Mouse (Mus musculus): ENCODE measurements around the gene Stk10. TPM values are rescaled to one million over a fixed set of nuclear protein-coding genes. Genes with fewer than 3 reads are reported as not detected.
A peak's percentile ranks its signal among the peaks of the same experiment; 100 is the strongest.

Gene Stk10
- polyA plus RNA-seq, 1 experiment from 2014 or later = 1.4 TPM

GRCm38 (mm10) chr11:32516916-32517712, 16.0 kb upstream of the Stk10 start:
- H3K27me3 ChIP-seq (ENCODE audit: control insufficient read depth, insufficient read depth, low read length) = no peaks in the 10 kb centered on the region
- no peak overlapping the region for H3K4me2 ChIP-seq (ENCODE audit: low read length)
- H3K4me3 ChIP-seq (replicated peaks; ENCODE audit: low read depth, low read length) = no peak overlapping the region
- DNase-seq = no peak
- 89% methylated on average over 8 of the region's 8 CpGs for WGBS
- no peak overlapping the region for H3K9ac ChIP-seq (replicated peaks; ENCODE audit: low read length)
- H3K27ac ChIP-seq (replicated peaks; ENCODE audit: low read depth, low read length) = no peak overlapping the region
- no peaks in the 10 kb centered on the region for H3K9me3 ChIP-seq (ENCODE audit: control insufficient read depth, low read length)
- H3K4me1 ChIP-seq (ENCODE audit: control insufficient read depth, insufficient read depth, low read length) = no peaks in the 10 kb centered on the region
- ATAC-seq (ENCODE audit: low FRiP score, low TSS enrichment) = no peak
- peaks cover 29% of the 10 kb centered on the region for H3K36me3 ChIP-seq (ENCODE audit: control insufficient read depth, insufficient read depth, low read length)

- WGBS = 94% methylated on average over 4 of the region's 4 CpGs
- ATAC-seq (ENCODE audit: low FRiP score, low TSS enrichment) = no peak
- H3K9ac ChIP-seq (replicated peaks; ENCODE audit: low read length) = no peak overlapping the region
- no peaks in the 10 kb centered on the region for H3K27me3 ChIP-seq (ENCODE audit: control insufficient read depth, insufficient read depth, low read length)
- DNase-seq = no peak
- no peak overlapping the region for H3K27ac ChIP-seq (replicated peaks; ENCODE audit: low read depth, low read length)
- H3K4me3 ChIP-seq (replicated peaks; ENCODE audit: low read depth, low read length) = no peak overlapping the region
- no peaks in the 10 kb centered on the region for H3K4me1 ChIP-seq (ENCODE audit: control insufficient read depth, insufficient read depth, low read length)
- peaks cover 29% of the 10 kb centered on the region for H3K36me3 ChIP-seq (ENCODE audit: control insufficient read depth, insufficient read depth, low read length)
- H3K9me3 ChIP-seq (ENCODE audit: control insufficient read depth, low read length) = no peaks in the 10 kb centered on the region
- no peak overlapping the region for H3K4me2 ChIP-seq (ENCODE audit: low read length)
These were observed 14.3 kb upstream of the Stk10 start for GRCm38 (mm10) chr11:32518770-32519169.

- no peak for ATAC-seq (ENCODE audit: low FRiP score, low TSS enrichment)
- no peak for DNase-seq
- no peaks in the 10 kb centered on the region for H3K9me3 ChIP-seq (ENCODE audit: control insufficient read depth, low read length)
- no peaks in the 10 kb centered on the region for H3K4me1 ChIP-seq (ENCODE audit: control insufficient read depth, insufficient read depth, low read length)
- H3K4me2 ChIP-seq (ENCODE audit: low read length) = no peak overlapping the region
- WGBS = 97% methylated on average over 1 of the region's 1 CpGs
- H3K27me3 ChIP-seq (ENCODE audit: control insufficient read depth, insufficient read depth, low read length) = no peaks in the 10 kb centered on the region
- no peak overlapping the region for H3K9ac ChIP-seq (replicated peaks; ENCODE audit: low read length)
- peaks cover 29% of the 10 kb centered on the region for H3K36me3 ChIP-seq (ENCODE audit: control insufficient read depth, insufficient read depth, low read length)
- no peak overlapping the region for H3K4me3 ChIP-seq (replicated peaks; ENCODE audit: low read depth, low read length)
- no peak overlapping the region for H3K27ac ChIP-seq (replicated peaks; ENCODE audit: low read depth, low read length)
These were observed 13.8 kb upstream of the Stk10 start for GRCm38 (mm10) chr11:32519354-32519753.

GRCm38 (mm10) chr11:32521246-32521645, 11.9 kb upstream of the Stk10 start:
- no peak for DNase-seq
- no peak for ATAC-seq (ENCODE audit: low FRiP score, low TSS enrichment)
- Histone ChIP-seq H3K27me3 (ENCODE audit: control insufficient read depth, insufficient read depth, low read length) (no peaks in the 10 kb centered on the region), H3K36me3 (ENCODE audit: control insufficient read depth, insufficient read depth, low read length) (peaks cover 22% of the 10 kb centered on the region), H3K9me3 (ENCODE audit: control insufficient read depth, low read length) (no peaks in the 10 kb centered on the region), H3K4me3 (replicated peaks; ENCODE audit: low read depth, low read length) (no peak overlapping the region), H3K9ac (replicated peaks; ENCODE audit: low read length) (no peak overlapping the region), H3K27ac (replicated peaks; ENCODE audit: low read depth, low read length) (no peak overlapping the region), H3K4me1 (ENCODE audit: control insufficient read depth, insufficient read depth, low read length) (no peaks in the 10 kb centered on the region), H3K4me2 (ENCODE audit: low read length) (no peak overlapping the region)
- 93% methylated on average over 2 of the region's 2 CpGs for WGBS

GRCm38 (mm10) chr11:32524122-32524920, 8.8 kb upstream of the Stk10 start:
- H3K27ac ChIP-seq (replicated peaks; ENCODE audit: low read depth, low read length) = no peak overlapping the region
- no peaks in the 10 kb centered on the region for H3K9me3 ChIP-seq (ENCODE audit: control insufficient read depth, low read length)
- no peak overlapping the region for H3K9ac ChIP-seq (replicated peaks; ENCODE audit: low read length)
- 87% methylated on average over 11 of the region's 11 CpGs for WGBS
- no peak overlapping the region for H3K4me3 ChIP-seq (replicated peaks; ENCODE audit: low read depth, low read length)
- H3K4me2 ChIP-seq (ENCODE audit: low read length) = no peak overlapping the region
- DNase-seq (no peak), ATAC-seq (ENCODE audit: low FRiP score, low TSS enrichment) (no peak)
- H3K27me3 ChIP-seq (ENCODE audit: control insufficient read depth, insufficient read depth, low read length) = no peaks in the 10 kb centered on the region
- H3K36me3 ChIP-seq (ENCODE audit: control insufficient read depth, insufficient read depth, low read length) = 0 out of 2 replicates have a peak, but pooled peaks cover 4% of the 10 kb centered on the region
- no peaks in the 10 kb centered on the region for H3K4me1 ChIP-seq (ENCODE audit: control insufficient read depth, insufficient read depth, low read length)

GRCm38 (mm10) chr11:32527006-32527405, 6.1 kb upstream of the Stk10 start:
- no peak overlapping the region for H3K4me2 ChIP-seq (ENCODE audit: low read length)
- H3K4me3 ChIP-seq (replicated peaks; ENCODE audit: low read depth, low read length) = no peak overlapping the region
- WGBS = 96% methylated on average over 4 of the region's 4 CpGs
- 0 out of 2 replicates have a peak, but pooled peaks cover 4% of the 10 kb centered on the region for H3K36me3 ChIP-seq (ENCODE audit: control insufficient read depth, insufficient read depth, low read length)
- no peaks in the 10 kb centered on the region for H3K4me1 ChIP-seq (ENCODE audit: control insufficient read depth, insufficient read depth, low read length)
- no peak overlapping the region for H3K9ac ChIP-seq (replicated peaks; ENCODE audit: low read length)
- H3K27ac ChIP-seq (replicated peaks; ENCODE audit: low read depth, low read length) = no peak overlapping the region
- peaks cover 8% of the 10 kb centered on the region; the same call in 1 of the 2 replicates for H3K27me3 ChIP-seq (ENCODE audit: control insufficient read depth, insufficient read depth, low read length)
- H3K9me3 ChIP-seq (ENCODE audit: control insufficient read depth, low read length) = no peaks in the 10 kb centered on the region
- DNase-seq (no peak), ATAC-seq (ENCODE audit: low FRiP score, low TSS enrichment) (no peak)

GRCm38 (mm10) chr11:32530151-32530550, 3.0 kb upstream of the Stk10 start:
- WGBS = 88% methylated on average over 1 of the region's 1 CpGs
- Histone ChIP-seq H3K36me3 (ENCODE audit: control insufficient read depth, insufficient read depth, low read length) (0 out of 2 replicates have a peak, but pooled peaks cover 4% of the 10 kb centered on the region), H3K27me3 (ENCODE audit: control insufficient read depth, insufficient read depth, low read length) (peaks cover 19% of the 10 kb centered on the region; the same call in 1 of the 2 replicates), H3K4me3 (replicated peaks; ENCODE audit: low read depth, low read length) (no peak overlapping the region), H3K4me2 (ENCODE audit: low read length) (no peak overlapping the region), H3K9ac (replicated peaks; ENCODE audit: low read length) (no peak overlapping the region), H3K27ac (replicated peaks; ENCODE audit: low read depth, low read length) (no peak overlapping the region), H3K4me1 (ENCODE audit: control insufficient read depth, insufficient read depth, low read length) (0 out of 2 replicates have a peak, but pooled peaks cover 10% of the 10 kb centered on the region), H3K9me3 (ENCODE audit: control insufficient read depth, low read length) (no peaks in the 10 kb centered on the region)
- ATAC-seq (ENCODE audit: low FRiP score, low TSS enrichment) (no peak), DNase-seq (no peak)

- peak; percentile 55 for DNase-seq
- no peaks in the 10 kb centered on the region for H3K9me3 ChIP-seq (ENCODE audit: control insufficient read depth, low read length)
- H3K9ac ChIP-seq (replicated peaks; ENCODE audit: low read length) = peak within 1 kb of the TSS; percentile 66
- ATAC-seq (ENCODE audit: low FRiP score, low TSS enrichment) = 0 out of 2 replicates have a peak, but pooled peaks have one; percentile 7
- 9% methylated on average over 33 of the region's 33 CpGs for WGBS
- H3K4me2 ChIP-seq (ENCODE audit: low read length) = peak within 1 kb of the TSS; percentile 89
- peaks cover 19% of the 10 kb centered on the region; the same call in 1 of the 2 replicates for H3K27me3 ChIP-seq (ENCODE audit: control insufficient read depth, insufficient read depth, low read length)
- 0 out of 2 replicates have a peak, but pooled peaks cover 10% of the 10 kb centered on the region for H3K4me1 ChIP-seq (ENCODE audit: control insufficient read depth, insufficient read depth, low read length)
- no peak within 1 kb of the TSS for H3K27ac ChIP-seq (replicated peaks; ENCODE audit: low read depth, low read length)
- 0 out of 2 replicates have a peak, but pooled peaks cover 4% of the 10 kb centered on the region for H3K36me3 ChIP-seq (ENCODE audit: control insufficient read depth, insufficient read depth, low read length)
- peak within 1 kb of the TSS; percentile 60 for H3K4me3 ChIP-seq (replicated peaks; ENCODE audit: low read depth, low read length)
These were observed 987 bp upstream of the Stk10 start, which contains the start of gene Efcab9 for GRCm38 (mm10) chr11:32531871-32532764. TSS of gene Efcab9 (minus strand) at chr11:32532081.

All from midbrain, embryonic 14.5 days (tissue).